Mouse (Mus musculus): ENCODE measurements around the gene Ap3d1. TPM values are rescaled to one million over a fixed set of nuclear protein-coding genes. Genes with fewer than 3 reads are reported as not detected.
A peak's percentile ranks its signal among the peaks of the same experiment; 100 is the strongest.

The Ap3d1 gene
- total and polyA plus RNA-seq, 2 experiments from 2014 or later, result 99.7 to 201 TPM

GRCm38 (mm10) chr10:80659213-80659612 lies 82.9 kb downstream of the Ap3d1 start:
- Histone ChIP-seq H3K9me3 (ENCODE audit: low read length) (no peaks in the 10 kb centered on the region), H3K4me2 (ENCODE audit: low read depth, low read length) (peak overlapping the region; percentile 41), H3K27me3 (ENCODE audit: insufficient read depth, low read length) (no peaks in the 10 kb centered on the region), H3K36me3 (ENCODE audit: insufficient read depth, low read length) (no peaks in the 10 kb centered on the region), H3K4me1 (ENCODE audit: insufficient read depth, low read length) (peaks cover 11% of the 10 kb centered on the region; the same call in 1 of the 2 replicates), H3K4me3 (ENCODE audit: low read length) (peak overlapping the region; percentile 18; the same call in 1 of the 2 replicates), H3K9ac (replicated peaks; ENCODE audit: low read length) (no peak overlapping the region), H3K27ac (no peak overlapping the region)
- DNase-seq (ENCODE audit: low spot score), result peak; percentile 86
- WGBS, result 9% methylated on average over 10 of the region's 10 CpGs
- TF ChIP-seq CTCF (IDR thresholded peaks at IDR 0.05; ENCODE audit: low read depth), result peak; percentile 79
- no peak for ATAC-seq

- Histone ChIP-seq H3K9ac (replicated peaks; ENCODE audit: low read length) (no peak overlapping the region), H3K36me3 (ENCODE audit: insufficient read depth, low read length) (no peaks in the 10 kb centered on the region)
These were observed 83.2 kb downstream of the Ap3d1 start for GRCm38 (mm10) chr10:80658841-80659202.

GRCm38 (mm10) chr10:80658194-80658840 lies 83.7 kb downstream of the Ap3d1 start:
- Histone ChIP-seq H3K9ac (replicated peaks; ENCODE audit: low read length) (no peak overlapping the region), H3K4me2 (ENCODE audit: low read depth, low read length) (no peak overlapping the region), H3K4me1 (ENCODE audit: insufficient read depth, low read length) (peaks cover 11% of the 10 kb centered on the region; the same call in 1 of the 2 replicates), H3K27ac (no peak overlapping the region), H3K36me3 (ENCODE audit: insufficient read depth, low read length) (no peaks in the 10 kb centered on the region), H3K27me3 (ENCODE audit: insufficient read depth, low read length) (no peaks in the 10 kb centered on the region), H3K4me3 (ENCODE audit: low read length) (no peak overlapping the region), H3K9me3 (ENCODE audit: low read length) (no peaks in the 10 kb centered on the region)
- DNase-seq (ENCODE audit: low spot score) (no peak), ATAC-seq (no peak)
- TF ChIP-seq CTCF (IDR thresholded peaks at IDR 0.05; ENCODE audit: low read depth), result no peak
- 90% methylated on average over 14 of the region's 14 CpGs for WGBS

More at GRCm38 (mm10) chr10:80658841-80659202, 83.2 kb downstream of the Ap3d1 start:
- Histone ChIP-seq H3K4me1 (ENCODE audit: insufficient read depth, low read length) (peaks cover 11% of the 10 kb centered on the region; the same call in 1 of the 2 replicates), H3K4me3 (ENCODE audit: low read length) (no peak overlapping the region), H3K9me3 (ENCODE audit: low read length) (no peaks in the 10 kb centered on the region), H3K27me3 (ENCODE audit: insufficient read depth, low read length) (no peaks in the 10 kb centered on the region), H3K4me2 (ENCODE audit: low read depth, low read length) (no peak overlapping the region; the same call in 1 of the 2 replicates), H3K27ac (no peak overlapping the region)
- WGBS, result 71% methylated on average over 4 of the region's 4 CpGs
- no peak for DNase-seq (ENCODE audit: low spot score)
- no peak for ATAC-seq
- no peak for TF ChIP-seq CTCF (IDR thresholded peaks at IDR 0.05; ENCODE audit: low read depth)

Other genes starting within 250 kb of the Ap3d1 start
- gene Onecut3, start 247.4 kb downstream of the Ap3d1 start, total RNA-seq (2014; rRNA removed), result 2.5 and 5.0 TPM in 2 replicates
- gene Onecut3, start 247.4 kb downstream of the Ap3d1 start, polyA plus RNA-seq (2015; fragmentation: Nextera tagmentation; extraction: Ambion mirVana), result 0.57 and 0.74 TPM in 2 replicates
- gene Atp8b3, start 203.1 kb downstream of the Ap3d1 start, total RNA-seq (2014; rRNA removed), result 0.61 and 1.1 TPM in 2 replicates
- 0.96 and 1.2 TPM in 2 replicates for gene Atp8b3, start 203.1 kb downstream of the Ap3d1 start, polyA plus RNA-seq (2015; fragmentation: Nextera tagmentation; extraction: Ambion mirVana)
- 47.2 and 51.0 TPM in 2 replicates for gene Rexo1, start 180.7 kb downstream of the Ap3d1 start, total RNA-seq (2014; rRNA removed)
- 25.1 and 27.6 TPM in 2 replicates for gene Rexo1, start 180.7 kb downstream of the Ap3d1 start, polyA plus RNA-seq (2015; fragmentation: Nextera tagmentation; extraction: Ambion mirVana)
- 16.6 and 17.0 TPM in 2 replicates for gene Klf16, start 164.9 kb downstream of the Ap3d1 start, total RNA-seq (2014; rRNA removed)
- gene Klf16, start 164.9 kb downstream of the Ap3d1 start, polyA plus RNA-seq (2015; fragmentation: Nextera tagmentation; extraction: Ambion mirVana), result 8.2 and 8.6 TPM in 2 replicates
- 389 and 721 TPM in 2 replicates for gene Abhd17a, start 151.9 kb downstream of the Ap3d1 start, total RNA-seq (2014; rRNA removed)
- 159 and 171 TPM in 2 replicates for gene Abhd17a, start 151.9 kb downstream of the Ap3d1 start, polyA plus RNA-seq (2015; fragmentation: Nextera tagmentation; extraction: Ambion mirVana)
- 39.5 and 43.2 TPM in 2 replicates for gene Scamp4, start 139.4 kb downstream of the Ap3d1 start, total RNA-seq (2014; rRNA removed)
- gene Scamp4, start 139.4 kb downstream of the Ap3d1 start, polyA plus RNA-seq (2015; fragmentation: Nextera tagmentation; extraction: Ambion mirVana), result 68.3 and 69.1 TPM in 2 replicates
- gene Adat3, start 139.4 kb downstream of the Ap3d1 start, total RNA-seq (2014; rRNA removed), result 7.3 and 11.4 TPM in 2 replicates
- gene Adat3, start 139.4 kb downstream of the Ap3d1 start, polyA plus RNA-seq (2015; fragmentation: Nextera tagmentation; extraction: Ambion mirVana), result 3.6 and 4.0 TPM in 2 replicates
- gene Gm49322, start 136.2 kb downstream of the Ap3d1 start, total RNA-seq (2014; rRNA removed), result 0.54 and 2.2 TPM in 2 replicates
- gene Gm49322, start 136.2 kb downstream of the Ap3d1 start, polyA plus RNA-seq (2015; fragmentation: Nextera tagmentation; extraction: Ambion mirVana), result 1.1 TPM in 2 replicates
- gene Csnk1g2, start 119.4 kb downstream of the Ap3d1 start, total RNA-seq (2014; rRNA removed), result 128 and 156 TPM in 2 replicates
- gene Csnk1g2, start 119.4 kb downstream of the Ap3d1 start, polyA plus RNA-seq (2015; fragmentation: Nextera tagmentation; extraction: Ambion mirVana), result 94.3 and 95.5 TPM in 2 replicates
- 209 and 213 TPM in 2 replicates for gene Btbd2, start 85.2 kb downstream of the Ap3d1 start, total RNA-seq (2014; rRNA removed)
- gene Btbd2, start 85.2 kb downstream of the Ap3d1 start, polyA plus RNA-seq (2015; fragmentation: Nextera tagmentation; extraction: Ambion mirVana), result 81.9 and 82.8 TPM in 2 replicates
- 84.5 and 95.4 TPM in 2 replicates for gene Mknk2, start 64.2 kb downstream of the Ap3d1 start, total RNA-seq (2014; rRNA removed)
- gene Mknk2, start 64.2 kb downstream of the Ap3d1 start, polyA plus RNA-seq (2015; fragmentation: Nextera tagmentation; extraction: Ambion mirVana), result 38.2 and 40.5 TPM in 2 replicates
- gene Mob3a, start 40.3 kb downstream of the Ap3d1 start, total RNA-seq (2014; rRNA removed), result 68.3 and 76.4 TPM in 2 replicates
- gene Mob3a, start 40.3 kb downstream of the Ap3d1 start, polyA plus RNA-seq (2015; fragmentation: Nextera tagmentation; extraction: Ambion mirVana), result 37.2 and 38.8 TPM in 2 replicates
- gene Izumo4, start 40.1 kb downstream of the Ap3d1 start, total RNA-seq (2014; rRNA removed), result 31.1 and 31.6 TPM in 2 replicates
- gene Izumo4, start 40.1 kb downstream of the Ap3d1 start, polyA plus RNA-seq (2015; fragmentation: Nextera tagmentation; extraction: Ambion mirVana), result 46.7 and 52.2 TPM in 2 replicates
- 27.2 and 27.7 TPM in 2 replicates for gene Dot1l, start 12.9 kb upstream of the Ap3d1 start, total RNA-seq (2014; rRNA removed)
- gene Dot1l, start 12.9 kb upstream of the Ap3d1 start, polyA plus RNA-seq (2015; fragmentation: Nextera tagmentation; extraction: Ambion mirVana), result 10.3 and 12.6 TPM in 2 replicates
- 14.2 and 22.0 TPM in 2 replicates for gene Sf3a2, start 55.9 kb upstream of the Ap3d1 start, total RNA-seq (2014; rRNA removed)
- gene Sf3a2, start 55.9 kb upstream of the Ap3d1 start, polyA plus RNA-seq (2015; fragmentation: Nextera tagmentation; extraction: Ambion mirVana), result 48.7 and 53.2 TPM in 2 replicates
- 74.4 and 82.3 TPM in 2 replicates for gene Plekhj1, start 56.4 kb upstream of the Ap3d1 start, total RNA-seq (2014; rRNA removed)
- gene Plekhj1, start 56.4 kb upstream of the Ap3d1 start, polyA plus RNA-seq (2015; fragmentation: Nextera tagmentation; extraction: Ambion mirVana), result 99.4 and 103 TPM in 2 replicates
- 0.47 and 2.6 TPM in 2 replicates for gene Amh, start 63.0 kb upstream of the Ap3d1 start, total RNA-seq (2014; rRNA removed)
- 0.24 TPM in 1 of 2 replicates, not detected in the other for gene Amh, start 63.0 kb upstream of the Ap3d1 start, polyA plus RNA-seq (2015; fragmentation: Nextera tagmentation; extraction: Ambion mirVana)
- 0.22 TPM in 1 of 2 replicates, not detected in the other for gene Jsrp1, start 71.2 kb upstream of the Ap3d1 start, total RNA-seq (2014; rRNA removed)
- 1.4 and 1.6 TPM in 2 replicates for gene Jsrp1, start 71.2 kb upstream of the Ap3d1 start, polyA plus RNA-seq (2015; fragmentation: Nextera tagmentation; extraction: Ambion mirVana)
- gene Oaz1, start 84.4 kb upstream of the Ap3d1 start, total RNA-seq (2014; rRNA removed), result 1,128 and 1,180 TPM in 2 replicates
- gene Oaz1, start 84.4 kb upstream of the Ap3d1 start, polyA plus RNA-seq (2015; fragmentation: Nextera tagmentation; extraction: Ambion mirVana), result 1,097 and 1,185 TPM in 2 replicates
- 66.9 and 70.3 TPM in 2 replicates for gene Lingo3, start 101.8 kb upstream of the Ap3d1 start, total RNA-seq (2014; rRNA removed)
- gene Lingo3, start 101.8 kb upstream of the Ap3d1 start, polyA plus RNA-seq (2015; fragmentation: Nextera tagmentation; extraction: Ambion mirVana), result 26.6 and 28.0 TPM in 2 replicates
- gene Lsm7, start 112.9 kb upstream of the Ap3d1 start, total RNA-seq (2014; rRNA removed), result 165 and 189 TPM in 2 replicates
- gene Lsm7, start 112.9 kb upstream of the Ap3d1 start, polyA plus RNA-seq (2015; fragmentation: Nextera tagmentation; extraction: Ambion mirVana), result 279 and 295 TPM in 2 replicates
- 161 and 174 TPM in 2 replicates for gene Sppl2b, start 113.0 kb upstream of the Ap3d1 start, total RNA-seq (2014; rRNA removed)
- 76.0 and 76.2 TPM in 2 replicates for gene Sppl2b, start 113.0 kb upstream of the Ap3d1 start, polyA plus RNA-seq (2015; fragmentation: Nextera tagmentation; extraction: Ambion mirVana)
- gene Tmprss9, start 129.6 kb upstream of the Ap3d1 start, total RNA-seq (2014; rRNA removed), result 0.04 and 0.10 TPM in 2 replicates
- gene Tmprss9, start 129.6 kb upstream of the Ap3d1 start, polyA plus RNA-seq (2015; fragmentation: Nextera tagmentation; extraction: Ambion mirVana), result 0.14 and 0.26 TPM in 2 replicates
- gene Timm13, start 158.7 kb upstream of the Ap3d1 start, total RNA-seq (2014; rRNA removed), result 150 and 155 TPM in 2 replicates
- 366 and 369 TPM in 2 replicates for gene Timm13, start 158.7 kb upstream of the Ap3d1 start, polyA plus RNA-seq (2015; fragmentation: Nextera tagmentation; extraction: Ambion mirVana)
- gene Lmnb2, start 176.0 kb upstream of the Ap3d1 start, total RNA-seq (2014; rRNA removed), result 42.3 and 43.2 TPM in 2 replicates
- gene Lmnb2, start 176.0 kb upstream of the Ap3d1 start, polyA plus RNA-seq (2015; fragmentation: Nextera tagmentation; extraction: Ambion mirVana), result 24.8 and 25.6 TPM in 2 replicates
- 4.4 and 8.2 TPM in 2 replicates for gene Gadd45b, start 187.8 kb upstream of the Ap3d1 start, total RNA-seq (2014; rRNA removed)
- 7.5 and 8.6 TPM in 2 replicates for gene Gadd45b, start 187.8 kb upstream of the Ap3d1 start, polyA plus RNA-seq (2015; fragmentation: Nextera tagmentation; extraction: Ambion mirVana)

All from hindbrain, postnatal 0 days (tissue).